Mouse (Mus musculus) stomach, adult 2 months (tissue): Measurements from ENCODE around the gene Zfp992. TPM values are rescaled to one million over a fixed set of nuclear protein-coding genes. Genes with fewer than 3 reads are reported as not detected.

Experiments
- polyA plus RNA-seq: library from polyadenylated mRNA; depleted of rRNA; stranded (reverse); fragments of >200 nt; gene quantifications from 2 replicates; pipeline ENCODE4 v1.2.3, GENCODE M21; 2012; rRNA removed

Gene Zfp992
- polyA plus RNA-seq = 0.02 and 0.10 TPM in 2 replicates

DNA sequence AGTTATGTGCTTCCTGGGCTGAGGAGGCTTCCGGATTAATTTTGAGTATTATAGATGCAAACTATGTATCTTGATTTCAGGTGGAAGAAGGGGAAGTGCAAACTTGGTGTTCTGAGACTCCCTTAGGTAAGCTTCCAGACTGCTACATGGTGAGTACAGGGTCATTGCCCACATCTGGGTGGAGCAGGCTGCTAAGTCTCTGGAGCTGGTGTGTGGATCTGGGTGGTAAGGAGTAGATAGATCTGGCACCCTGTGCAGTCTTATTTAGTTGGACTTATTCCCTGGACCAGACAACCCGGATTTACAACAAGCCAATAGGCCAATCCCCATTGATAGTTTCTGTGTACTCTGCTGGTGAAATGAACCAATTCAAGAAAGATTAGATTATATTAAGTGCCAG is at the start of gene Zfp992:
Gene Zfp992, plus strand, starts transcription at position 74 of the 400 bp plus-strand sequence.

DNA sequence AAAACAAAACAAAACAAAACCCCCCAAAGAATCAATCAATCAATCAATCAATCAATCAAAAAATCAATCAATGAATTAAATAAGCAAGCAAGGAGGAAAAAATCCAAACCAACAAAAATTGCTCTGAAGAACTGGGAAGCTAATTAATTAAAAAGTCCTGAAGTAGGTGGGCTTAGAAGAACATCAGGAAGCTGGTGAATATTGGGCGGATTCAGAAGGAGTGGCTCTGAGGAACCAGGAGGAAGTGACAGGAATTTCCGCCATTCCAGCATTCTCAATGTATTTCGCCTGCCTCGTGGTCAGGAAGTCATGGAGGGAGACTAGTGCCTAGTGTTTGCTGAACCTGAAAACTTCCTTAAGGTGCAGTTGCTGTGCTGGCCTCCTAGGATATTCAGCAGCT is 52.9 kb downstream of the Zfp992 start, which contains the start of gene Zfp981:
Gene Zfp981, plus strand, starts transcription at position 301 of the 400 bp plus-strand sequence.

Other genes with a start within 250 kb of the Zfp992 start
- gene Zfp981, start 53.0 kb downstream of the Zfp992 start, polyA plus RNA-seq = not detected in 2 replicates
- gene Zfp993, start 161.9 kb downstream of the Zfp992 start, polyA plus RNA-seq = not detected in 2 replicates